Mouse (Mus musculus): ENCODE measurements around the gene Zdhhc8. TPM values are rescaled to one million over a fixed set of nuclear protein-coding genes. Genes with fewer than 3 reads are reported as not detected.

Gene Zdhhc8
- polyA plus RNA-seq, 1 experiment, result 98.7 TPM

DNA sequence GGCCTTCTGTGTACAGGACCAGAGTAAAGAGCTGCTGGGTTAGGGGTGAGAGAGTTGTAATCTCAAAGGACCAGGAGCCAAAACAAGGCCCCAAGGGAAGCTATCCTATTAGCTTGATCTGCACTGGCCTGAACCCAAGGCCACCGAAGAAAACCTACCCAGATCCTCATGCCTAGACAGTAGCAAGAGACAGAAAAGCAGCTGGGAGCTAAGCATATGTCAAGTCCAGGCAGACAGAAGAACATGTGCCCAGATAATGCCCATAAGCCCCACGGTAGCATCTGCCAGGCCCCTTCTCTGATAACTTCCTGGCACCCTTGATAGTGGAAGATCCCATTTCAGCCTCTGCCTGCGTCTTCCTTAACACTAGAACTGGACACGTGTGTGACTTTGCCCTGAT lies 48.1 kb downstream of the Zdhhc8 start:
- TF ChIP-seq CTCF (IDR thresholded peaks at IDR 0.05; ENCODE audit: insufficient read depth, low read length), result no peak
- TF ChIP-seq POLR2A (IDR thresholded peaks at IDR 0.05; ENCODE audit: borderline replicate concordance, extremely low read depth, low read depth, low read length), result no peak
- no peaks in the 10 kb centered on the region for H3K4me1 ChIP-seq (ENCODE audit: control insufficient read depth, insufficient read depth, low read length)
- no peak for DNase-seq
- H3K4me3 ChIP-seq (replicated peaks; ENCODE audit: extremely low read depth, low read depth, low read length), result no peak overlapping the region
- WGBS, result 55% methylated on average over 4 of the region's 4 CpGs

DNA sequence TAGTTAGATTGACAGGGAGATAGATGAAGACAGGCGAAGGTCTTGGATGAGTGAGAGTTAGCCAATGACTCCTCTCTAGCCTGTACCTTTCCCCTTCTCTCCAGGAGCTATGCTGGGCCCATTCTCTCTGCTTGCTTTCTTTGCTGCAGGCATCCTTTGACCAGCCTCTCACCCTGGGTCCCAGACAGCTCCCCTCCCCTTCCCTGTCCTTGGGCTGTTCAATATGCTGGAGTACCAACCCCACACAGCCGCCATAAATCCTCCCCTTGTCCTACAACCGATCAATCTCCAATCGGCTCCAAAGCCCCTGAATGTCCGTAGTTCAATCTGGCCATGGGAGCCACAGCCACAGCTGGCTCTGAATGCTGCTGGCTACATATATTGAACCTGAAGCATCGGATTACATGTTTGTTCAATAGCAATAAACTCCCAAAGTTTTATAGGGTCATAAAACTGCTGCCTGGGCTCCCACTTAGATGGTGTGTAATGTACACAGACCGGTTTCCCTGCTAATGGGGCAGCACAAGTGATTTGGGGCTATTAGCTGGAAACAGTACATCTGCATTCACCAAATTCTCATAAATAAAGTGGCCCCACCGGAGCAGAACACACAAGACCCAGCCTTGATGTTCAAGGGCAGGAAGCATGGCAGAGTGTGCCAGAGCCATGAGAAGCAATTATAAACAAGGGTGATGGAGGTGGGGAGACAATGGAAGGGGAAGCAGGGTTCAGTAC lies 49.1 kb downstream of the Zdhhc8 start:
- DNase-seq, result no peak
- no peaks in the 10 kb centered on the region for H3K4me1 ChIP-seq (ENCODE audit: control insufficient read depth, insufficient read depth, low read length)
- no peak for TF ChIP-seq POLR2A (IDR thresholded peaks at IDR 0.05; ENCODE audit: borderline replicate concordance, extremely low read depth, low read depth, low read length)
- WGBS, result 78% methylated on average over 8 of the region's 8 CpGs
- H3K4me3 ChIP-seq (replicated peaks; ENCODE audit: extremely low read depth, low read depth, low read length), result no peak overlapping the region

DNA sequence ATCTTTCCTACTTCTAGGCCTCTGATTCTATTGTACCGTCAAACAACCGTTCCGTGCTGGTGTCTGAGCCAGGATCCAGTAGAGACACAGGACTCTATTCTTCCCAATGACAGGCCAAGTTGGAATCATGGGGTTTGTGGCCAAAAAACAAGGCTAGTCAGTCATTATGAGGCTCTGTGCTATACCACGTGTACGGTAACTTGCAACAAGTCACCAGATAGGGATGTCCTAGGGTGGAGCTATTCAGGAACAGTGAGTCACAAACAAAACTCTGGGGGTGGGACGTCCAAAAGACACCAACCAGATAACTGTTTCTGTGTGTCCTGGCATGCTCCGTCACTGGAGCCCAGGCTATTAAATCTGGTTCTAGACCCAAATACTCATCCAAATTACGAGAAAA lies 52.2 kb downstream of the Zdhhc8 start:
- Histone ChIP-seq H3K4me3 (replicated peaks; ENCODE audit: extremely low read depth, low read depth, low read length) (no peak overlapping the region), H3K4me1 (ENCODE audit: control insufficient read depth, insufficient read depth, low read length) (no peaks in the 10 kb centered on the region)
- no peak for DNase-seq
- WGBS, result 82% methylated on average over 8 of the region's 8 CpGs
- TF ChIP-seq POLR2A (IDR thresholded peaks at IDR 0.05; ENCODE audit: borderline replicate concordance, extremely low read depth, low read depth, low read length) (no peak), CTCF (IDR thresholded peaks at IDR 0.05; ENCODE audit: insufficient read depth, low read length) (no peak)

DNA sequence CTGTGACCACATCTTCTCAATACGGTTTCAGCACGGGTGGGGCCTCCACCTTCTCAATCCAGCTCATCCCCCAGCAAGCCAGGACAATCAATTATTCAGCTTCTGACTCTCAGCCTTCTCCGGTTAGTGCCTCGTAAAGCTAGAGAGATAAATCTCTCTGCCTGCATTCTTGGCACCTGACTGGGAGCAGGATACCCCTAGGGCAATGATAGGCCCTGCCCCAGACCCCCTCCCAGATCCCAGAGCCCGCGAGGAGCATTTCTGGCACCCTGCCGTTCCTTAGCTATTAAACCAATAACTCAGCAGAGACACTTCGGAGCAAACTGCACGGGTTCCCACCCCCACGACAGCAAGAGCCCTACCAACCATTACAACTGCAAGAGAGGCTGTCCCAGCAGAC lies 53.5 kb downstream of the Zdhhc8 start:
- no peak overlapping the region for H3K4me3 ChIP-seq (replicated peaks; ENCODE audit: extremely low read depth, low read depth, low read length)
- H3K4me1 ChIP-seq (ENCODE audit: control insufficient read depth, insufficient read depth, low read length), result no peaks in the 10 kb centered on the region
- 46% methylated on average over 10 of the region's 10 CpGs for WGBS
- DNase-seq, result no peak
- no peak for TF ChIP-seq CTCF (IDR thresholded peaks at IDR 0.05; ENCODE audit: insufficient read depth, low read length)
- TF ChIP-seq POLR2A (IDR thresholded peaks at IDR 0.05; ENCODE audit: borderline replicate concordance, extremely low read depth, low read depth, low read length), result no peak

DNA sequence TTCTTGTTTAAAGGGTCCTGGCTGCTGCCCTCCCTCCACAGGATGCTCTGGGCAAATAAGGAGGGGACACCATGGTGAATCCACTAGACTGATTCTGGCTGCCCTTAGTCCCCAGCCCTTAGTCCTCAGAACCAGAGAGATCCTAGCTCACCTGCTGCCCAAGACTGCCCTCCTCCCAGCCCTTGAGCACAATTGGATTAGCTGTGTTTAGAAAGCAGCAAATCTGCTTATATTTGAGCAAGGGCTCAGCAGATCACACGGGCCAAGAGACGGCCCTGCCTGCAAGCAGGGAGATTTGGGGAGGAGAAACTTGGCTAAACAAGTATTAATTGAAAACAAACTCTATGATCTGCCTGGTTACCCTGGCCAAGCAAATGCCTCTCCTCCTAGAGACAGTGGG lies 55.3 kb downstream of the Zdhhc8 start:
- no peaks in the 10 kb centered on the region for H3K4me1 ChIP-seq (ENCODE audit: control insufficient read depth, insufficient read depth, low read length)
- TF ChIP-seq POLR2A (IDR thresholded peaks at IDR 0.05; ENCODE audit: borderline replicate concordance, extremely low read depth, low read depth, low read length) (no peak), CTCF (IDR thresholded peaks at IDR 0.05; ENCODE audit: insufficient read depth, low read length) (no peak)
- no peak overlapping the region for H3K4me3 ChIP-seq (replicated peaks; ENCODE audit: extremely low read depth, low read depth, low read length)
- no peak for DNase-seq
- WGBS, result 27% methylated on average over 2 of the region's 2 CpGs

DNA sequence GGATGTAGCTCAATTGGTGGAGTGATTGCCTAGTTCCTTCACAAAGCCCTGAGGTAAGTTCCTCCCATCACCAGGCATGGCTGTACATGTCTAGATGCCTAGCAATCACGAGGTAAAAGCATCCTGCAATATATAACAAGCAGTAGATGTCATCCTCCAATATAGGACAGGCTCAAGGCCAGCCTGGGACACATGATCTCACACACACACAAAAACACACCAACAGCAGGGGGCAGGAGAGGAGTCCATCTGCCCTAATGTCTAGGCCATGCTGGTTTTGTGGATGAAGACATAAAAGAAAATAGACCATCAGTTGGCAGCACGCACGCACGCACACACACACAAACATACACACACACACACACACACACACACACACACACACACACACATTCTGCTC lies 58.2 kb downstream of the Zdhhc8 start:
- TF ChIP-seq POLR2A (IDR thresholded peaks at IDR 0.05; ENCODE audit: borderline replicate concordance, extremely low read depth, low read depth, low read length) (no peak), CTCF (IDR thresholded peaks at IDR 0.05; ENCODE audit: insufficient read depth, low read length) (no peak)
- DNase-seq, result no peak
- no peaks in the 10 kb centered on the region for H3K4me1 ChIP-seq (ENCODE audit: control insufficient read depth, insufficient read depth, low read length)
- H3K4me3 ChIP-seq (replicated peaks; ENCODE audit: extremely low read depth, low read depth, low read length), result no peak overlapping the region
- WGBS, result 80% methylated on average over 4 of the region's 4 CpGs

DNA sequence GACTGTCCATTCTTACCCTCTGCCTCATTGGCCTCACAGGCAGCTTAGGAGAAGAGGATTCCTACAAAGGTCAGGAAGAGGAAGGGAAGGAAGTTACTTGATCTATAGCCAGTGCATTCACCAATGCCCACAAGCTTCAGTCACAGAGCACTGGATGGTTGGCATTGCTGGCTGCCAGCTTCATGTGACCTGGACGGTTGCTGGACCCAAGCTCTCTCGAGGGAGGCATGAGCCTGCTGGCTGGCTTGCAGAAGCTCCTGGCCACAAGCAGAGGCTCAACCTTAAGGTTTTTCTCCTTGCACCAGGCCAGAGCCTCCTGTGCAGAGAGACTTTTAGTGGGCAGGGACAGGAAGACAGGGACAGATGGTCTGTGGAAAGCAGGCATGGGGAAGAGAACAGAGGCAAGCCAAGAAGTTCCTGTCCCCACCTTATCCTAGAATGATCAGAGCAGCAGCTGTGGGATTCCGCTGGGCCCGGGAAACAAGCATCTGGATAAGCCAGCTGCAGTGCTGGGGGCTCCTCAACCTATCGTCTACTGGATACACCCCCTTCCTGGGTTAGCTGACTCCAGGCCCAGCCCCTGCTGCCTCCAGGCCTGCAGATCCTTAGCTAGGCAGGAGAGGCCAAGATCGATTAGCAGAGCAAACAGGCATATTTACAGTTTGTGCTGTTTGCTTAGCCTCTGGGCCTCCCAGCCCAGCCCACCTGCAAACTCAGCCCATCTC lies 59.0 kb downstream of the Zdhhc8 start:
- TF ChIP-seq POLR2A (IDR thresholded peaks at IDR 0.05; ENCODE audit: borderline replicate concordance, extremely low read depth, low read depth, low read length), result no peak
- no peak for TF ChIP-seq CTCF (IDR thresholded peaks at IDR 0.05; ENCODE audit: insufficient read depth, low read length)
- WGBS, result 34% methylated on average over 6 of the region's 6 CpGs
- Histone ChIP-seq H3K4me1 (ENCODE audit: control insufficient read depth, insufficient read depth, low read length) (no peaks in the 10 kb centered on the region), H3K4me3 (replicated peaks; ENCODE audit: extremely low read depth, low read depth, low read length) (no peak overlapping the region)
- DNase-seq, result no peak

DNA sequence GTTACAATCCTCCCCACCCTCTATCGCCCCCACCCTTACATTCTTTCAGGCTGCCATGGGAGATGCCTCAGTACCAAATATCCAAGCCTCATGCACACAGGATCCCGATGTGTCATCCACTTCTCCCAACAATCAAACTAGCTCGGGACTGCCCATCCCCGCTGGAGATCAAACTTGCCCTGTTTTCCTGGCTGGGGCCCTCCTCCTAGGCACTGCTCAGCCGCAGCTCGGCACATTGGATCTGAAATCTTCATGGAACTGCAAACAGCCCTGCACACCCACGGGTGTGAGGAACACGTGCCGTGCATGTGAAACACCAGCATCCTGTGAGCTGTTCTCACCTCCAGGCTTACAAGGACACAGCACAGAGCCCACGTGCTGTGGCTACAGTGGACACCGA lies 61.1 kb downstream of the Zdhhc8 start:
- 72% methylated on average over 11 of the region's 11 CpGs for WGBS
- no peak overlapping the region for H3K4me3 ChIP-seq (replicated peaks; ENCODE audit: extremely low read depth, low read depth, low read length)
- TF ChIP-seq POLR2A (IDR thresholded peaks at IDR 0.05; ENCODE audit: borderline replicate concordance, extremely low read depth, low read depth, low read length) (no peak), CTCF (IDR thresholded peaks at IDR 0.05; ENCODE audit: insufficient read depth, low read length) (no peak)
- no peaks in the 10 kb centered on the region for H3K4me1 ChIP-seq (ENCODE audit: control insufficient read depth, insufficient read depth, low read length)
- DNase-seq, result no peak

DNA sequence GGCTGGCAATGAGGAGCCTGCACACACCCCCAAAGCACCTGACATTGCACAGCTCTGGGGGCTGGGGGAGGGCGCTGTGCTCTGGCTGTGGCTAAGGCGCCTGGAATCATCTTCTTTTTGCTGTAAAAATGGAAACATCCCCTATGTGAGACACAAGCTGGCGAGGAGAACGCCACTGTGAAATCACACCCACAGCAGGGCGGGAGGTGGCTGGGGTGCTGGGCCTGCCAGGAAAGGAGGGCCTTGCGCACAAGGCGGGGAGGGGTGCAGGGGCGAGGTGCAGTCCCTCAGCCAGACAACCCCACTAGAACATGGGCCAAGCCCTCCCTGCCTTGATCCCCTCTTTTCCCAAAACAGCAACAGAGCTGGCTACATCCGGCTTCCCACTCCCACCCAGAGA lies 61.7 kb downstream of the Zdhhc8 start:
- 73% methylated on average over 9 of the region's 9 CpGs for WGBS
- TF ChIP-seq CTCF (IDR thresholded peaks at IDR 0.05; ENCODE audit: insufficient read depth, low read length), result no peak
- no peak for TF ChIP-seq POLR2A (IDR thresholded peaks at IDR 0.05; ENCODE audit: borderline replicate concordance, extremely low read depth, low read depth, low read length)
- H3K4me1 ChIP-seq (ENCODE audit: control insufficient read depth, insufficient read depth, low read length), result no peaks in the 10 kb centered on the region
- H3K4me3 ChIP-seq (replicated peaks; ENCODE audit: extremely low read depth, low read depth, low read length), result no peak overlapping the region
- DNase-seq, result no peak

Measured in lung, adult 2 months (tissue).